Mouse (Mus musculus): Measurements from ENCODE around the gene C6.

C6 gene

DNA sequence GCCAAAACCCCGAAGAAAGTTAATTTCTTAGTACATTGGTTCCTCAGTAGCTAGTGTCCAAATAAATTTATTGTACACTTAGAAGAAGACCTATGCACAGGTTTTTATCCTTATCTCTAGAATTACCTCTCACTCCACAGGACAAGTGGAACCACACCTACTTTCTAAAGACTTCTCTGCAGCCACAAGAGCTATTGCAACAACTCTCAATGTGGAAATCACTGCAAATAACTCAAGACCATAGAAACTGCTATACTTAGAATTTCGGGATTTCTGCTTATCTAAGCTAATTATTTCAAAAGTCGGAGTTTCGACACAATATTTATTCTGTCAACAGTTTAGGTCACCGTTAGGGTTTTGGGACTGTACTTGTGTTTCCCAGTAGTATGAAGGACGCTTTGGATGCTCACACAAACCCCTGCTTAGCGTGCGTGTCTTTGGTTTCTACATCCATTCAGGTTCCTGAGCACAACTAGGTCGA is at the start of gene C6:
Gene C6, plus strand, starts transcription at position 346 of the 481 bp plus-strand sequence.
- DNase-seq (ENCODE audit: low read depth in 1 of 2, low spot score in 2 of 2), result no peak

DNA sequence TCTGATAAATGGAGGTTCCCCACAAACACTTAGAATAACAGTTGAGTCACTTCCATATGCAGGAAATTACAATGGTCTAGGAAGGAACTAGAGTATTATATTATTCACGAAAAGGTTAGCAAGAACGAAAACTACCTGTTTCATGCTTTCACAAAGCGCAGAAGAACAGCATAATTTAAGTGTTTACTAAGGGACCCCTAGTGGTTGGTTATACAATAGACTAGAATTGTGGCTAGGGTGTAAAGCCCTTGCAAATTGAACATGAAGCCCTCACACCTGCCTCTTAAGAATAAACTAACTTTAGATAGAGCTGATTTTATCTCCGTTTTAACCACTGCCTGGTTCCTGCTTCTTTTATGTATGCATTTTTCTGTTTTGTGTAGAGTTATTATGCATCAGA is 29.4 kb upstream of the C6 start:
- DNase-seq (ENCODE audit: low read depth in 1 of 2, low spot score in 2 of 2), result no peak

GRCm38 (mm10) chr15:4734150-4734549 is 7.2 kb downstream of the C6 start:
- DNase-seq (ENCODE audit: low read depth in 1 of 2, low spot score in 2 of 2), result no peak

DNA sequence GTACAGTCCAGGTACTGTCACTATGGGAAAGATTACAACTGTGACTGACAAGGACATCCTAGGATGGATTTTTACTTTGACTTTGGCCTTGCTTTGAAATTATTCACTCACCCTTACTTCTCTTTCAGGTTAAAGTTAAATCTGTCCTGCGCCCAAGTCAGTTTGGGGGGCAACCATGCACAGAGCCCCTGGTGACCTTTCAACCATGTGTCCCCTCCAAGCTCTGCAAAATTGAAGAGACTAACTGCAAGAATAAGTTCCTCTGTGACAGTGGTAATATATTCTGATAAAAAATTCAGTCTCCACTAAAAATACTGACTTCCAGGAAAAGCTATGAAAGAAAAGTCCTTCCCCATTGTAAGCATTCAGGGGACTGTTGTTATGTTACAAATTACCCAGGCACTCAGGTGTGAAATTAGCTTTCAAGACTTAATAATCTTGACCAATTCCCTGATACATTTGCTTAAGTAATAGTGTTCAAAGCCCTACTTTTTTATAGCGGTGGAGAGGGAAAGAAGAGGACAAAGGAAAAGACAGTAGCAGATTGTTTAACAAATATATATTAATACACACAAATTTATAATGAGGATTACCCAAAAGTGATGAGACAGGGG is 8.1 kb downstream of the C6 start:
- DNase-seq (ENCODE audit: low read depth in 1 of 2, low spot score in 2 of 2), result no peak

- no peak for DNase-seq (ENCODE audit: low read depth in 1 of 2, low spot score in 2 of 2)
Observed at GRCm38 (mm10) chr15:4747656-4748055, 20.7 kb downstream of the C6 start.

DNA sequence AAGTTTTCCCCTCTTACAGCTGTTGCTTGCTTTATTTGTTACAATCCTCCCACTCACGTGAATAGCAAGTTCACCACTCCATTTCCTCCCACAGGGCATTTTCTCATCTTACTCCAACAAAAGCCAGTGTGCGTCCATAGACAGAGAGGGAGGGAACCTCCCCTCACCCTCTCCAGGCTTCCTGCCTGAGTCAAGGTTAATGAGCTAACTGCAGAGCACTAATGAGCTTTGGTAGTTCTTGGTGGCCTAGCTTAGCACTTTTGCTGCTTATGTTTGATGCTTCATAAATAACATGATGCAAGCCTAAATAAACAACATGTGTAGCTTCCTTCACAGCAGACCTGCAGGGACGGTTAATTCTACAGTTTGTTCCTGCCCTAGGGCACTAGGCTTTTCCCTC is 63.4 kb downstream of the C6 start:
- DNase-seq (ENCODE audit: low read depth in 1 of 2, low spot score in 2 of 2), result no peak

DNA sequence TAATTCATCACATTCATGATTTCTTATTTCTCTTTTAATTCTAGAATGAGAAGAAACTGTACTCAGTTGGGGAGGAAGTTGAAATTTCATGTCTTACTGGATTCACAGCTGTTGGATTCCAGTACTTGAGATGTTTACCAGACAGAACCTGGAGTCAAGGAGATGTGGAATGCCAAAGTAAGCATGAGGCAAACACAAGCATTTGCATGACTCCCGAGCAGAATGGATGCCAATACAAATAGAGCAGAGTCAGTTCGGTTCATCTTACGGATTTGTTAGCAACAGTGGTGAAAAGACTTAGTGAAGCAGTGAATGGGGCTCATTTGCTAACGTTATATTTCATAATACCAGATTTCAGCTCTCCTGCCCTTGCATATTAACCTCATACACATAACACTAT is 69.9 kb downstream of the C6 start:
- DNase-seq (ENCODE audit: low read depth in 1 of 2, low spot score in 2 of 2), result no peak

- DNase-seq (ENCODE audit: low read depth in 1 of 2, low spot score in 2 of 2), result no peak
Observed at GRCm38 (mm10) chr15:4804256-4804655, 77.3 kb downstream of the C6 start.

DNA sequence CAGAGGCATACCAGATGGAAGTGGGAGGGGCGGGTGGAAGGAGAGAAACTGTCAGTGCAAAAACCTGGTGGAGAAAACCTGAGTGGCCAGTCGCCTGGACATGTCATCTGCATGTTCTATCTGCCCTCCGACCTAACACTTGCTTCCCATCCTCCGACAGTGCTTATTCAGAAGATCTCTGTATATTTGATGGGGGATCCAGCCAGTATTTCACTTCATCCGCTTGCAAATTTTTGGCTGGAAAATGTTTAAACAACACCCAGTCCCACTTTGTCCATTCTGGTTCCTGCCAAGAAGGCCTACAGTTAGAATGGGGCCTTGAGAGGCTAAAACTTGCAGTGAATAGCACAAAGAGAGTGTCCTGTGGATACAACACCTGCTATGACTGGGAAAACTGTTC is 81.2 kb downstream of the C6 start:
- DNase-seq (ENCODE audit: low read depth in 1 of 2, low spot score in 2 of 2), result no peak

DNA sequence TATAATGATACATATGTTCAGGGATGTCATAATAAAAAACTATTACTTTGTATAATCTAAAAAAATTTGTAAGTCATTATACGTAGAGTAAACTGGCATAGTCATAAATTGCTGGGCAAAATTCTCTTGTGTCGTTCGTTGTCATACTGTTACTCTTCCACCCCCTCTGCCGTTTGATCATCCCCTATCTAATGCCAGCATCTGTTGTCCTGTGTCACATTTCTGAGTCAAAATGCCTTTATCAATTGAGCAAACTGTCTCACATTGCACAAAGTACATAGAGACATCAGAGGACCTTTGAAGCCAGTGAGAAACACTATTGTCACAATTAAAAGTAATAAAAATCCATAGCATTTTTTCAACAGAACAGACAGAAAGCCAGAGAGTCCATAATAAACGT is 88.0 kb downstream of the C6 start:
- no peak for DNase-seq (ENCODE audit: low read depth in 1 of 2, low spot score in 2 of 2)

DNA sequence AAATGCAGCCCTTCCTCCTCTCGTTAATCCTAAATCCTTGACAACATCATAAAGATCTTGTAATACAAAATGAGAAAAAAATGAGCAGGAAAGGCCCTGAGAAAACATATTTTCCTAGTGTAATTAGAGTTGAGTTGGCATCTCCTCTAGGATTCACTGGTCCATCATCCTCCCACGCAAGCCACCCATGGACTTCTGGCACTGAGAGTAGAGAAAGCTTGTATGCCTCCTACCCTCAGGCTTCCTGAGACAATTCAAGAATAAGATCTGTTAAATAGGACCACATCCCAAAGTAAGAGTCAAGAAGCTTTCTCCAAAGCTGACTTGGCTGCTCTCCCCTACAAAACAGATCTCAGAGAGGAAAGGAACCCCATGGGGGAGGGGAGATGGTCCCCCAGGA is 88.7 kb downstream of the C6 start:
- no peak for DNase-seq (ENCODE audit: low read depth in 1 of 2, low spot score in 2 of 2)

DNA sequence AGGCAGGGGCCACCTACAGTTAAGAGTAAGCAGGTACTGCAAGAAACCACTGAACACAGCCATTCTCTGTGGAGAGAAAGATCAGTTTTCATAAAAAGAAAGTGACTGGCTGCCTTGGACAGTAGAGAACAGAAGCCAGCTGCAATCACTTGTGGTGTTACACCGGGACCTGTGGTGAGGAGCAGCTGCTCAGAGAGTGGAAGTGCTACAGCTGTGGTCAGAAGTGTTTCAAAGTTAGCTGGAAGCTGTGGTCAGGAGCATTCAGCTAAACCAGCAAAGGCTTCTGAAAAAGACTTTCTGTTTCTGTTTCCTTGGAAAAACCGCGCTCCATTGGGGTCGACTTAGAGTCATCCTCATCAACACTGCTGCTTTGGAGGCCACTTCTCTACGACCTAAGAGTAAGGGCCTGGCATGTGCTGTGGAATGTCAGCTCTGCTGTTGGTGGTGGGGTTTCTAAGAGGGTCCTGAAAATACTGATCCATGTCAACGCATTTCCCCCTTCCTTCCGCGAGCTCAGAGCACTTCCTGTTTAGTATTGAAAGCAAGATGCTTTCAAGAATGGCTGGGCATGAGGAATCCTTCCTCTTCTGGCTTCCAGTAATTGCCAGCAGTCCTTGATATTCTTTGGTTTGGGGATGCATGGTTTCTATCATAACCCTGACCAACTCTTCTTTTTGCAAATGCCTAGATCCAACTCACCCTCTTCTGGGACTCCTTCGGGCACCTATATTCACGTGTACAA is 89.9 kb downstream of the C6 start:
- peak; percentile 6 to 27 for DNase-seq (ENCODE audit: low read depth in 1 of 2, low spot score in 2 of 2)

- no peak for DNase-seq (ENCODE audit: low read depth in 1 of 2, low spot score in 2 of 2)
Observed at GRCm38 (mm10) chr15:4818437-4818836, 91.5 kb downstream of the C6 start.

- no peak for DNase-seq (ENCODE audit: low read depth in 1 of 2, low spot score in 2 of 2)
Observed at GRCm38 (mm10) chr15:4821161-4821560, 94.2 kb downstream of the C6 start.

DNA sequence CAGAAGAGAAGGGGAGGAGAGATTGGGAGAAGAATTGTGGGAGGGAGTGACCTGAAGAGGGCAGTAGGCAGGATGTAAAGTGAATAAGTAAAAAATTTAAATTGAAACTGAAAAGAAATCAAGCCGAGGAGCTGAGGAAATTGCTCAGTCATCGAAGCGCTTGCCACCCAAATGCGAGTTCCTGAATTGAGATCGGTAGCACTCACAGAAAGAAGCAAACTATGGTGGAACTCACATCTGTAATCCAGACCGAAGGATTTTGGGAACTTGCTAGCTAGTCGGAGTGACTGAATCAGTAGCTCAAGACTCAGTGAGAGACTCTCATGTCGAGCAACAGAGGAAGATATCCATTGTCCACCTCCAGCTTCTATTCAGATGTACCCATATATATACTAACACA is 94.8 kb downstream of the C6 start:
- no peak for DNase-seq (ENCODE audit: low read depth in 1 of 2, low spot score in 2 of 2)

- no peak for DNase-seq (ENCODE audit: low read depth in 1 of 2, low spot score in 2 of 2)
Observed at GRCm38 (mm10) chr15:4827736-4828135, 100.8 kb downstream of the C6 start.

DNA sequence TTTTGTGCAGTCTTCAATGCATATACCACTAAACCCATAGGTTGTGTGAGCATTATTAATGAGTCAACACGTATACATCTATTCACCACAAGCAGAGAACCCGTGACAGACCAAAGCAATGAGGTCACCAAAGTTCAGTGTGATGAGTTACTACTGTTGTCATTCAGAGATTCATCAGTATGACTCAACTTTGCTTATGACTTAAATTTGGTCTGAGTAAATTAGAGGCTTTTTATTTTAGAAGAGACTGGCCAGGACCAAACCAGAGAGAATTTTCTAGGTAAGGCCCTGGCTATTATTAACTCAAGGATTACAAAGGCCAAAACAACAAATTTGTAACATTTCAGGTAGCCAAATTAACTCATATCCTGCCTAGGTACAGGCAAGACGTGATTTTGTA is 109.4 kb downstream of the C6 start:
- no peak for DNase-seq (ENCODE audit: low read depth in 1 of 2, low spot score in 2 of 2)

- DNase-seq (ENCODE audit: low read depth in 1 of 2, low spot score in 2 of 2), result no peak
Observed at GRCm38 (mm10) chr15:4850015-4850414, 123.0 kb downstream of the C6 start.

All from monocyte, adult 2 months (primary cell).